Mouse (Mus musculus): Measurements from ENCODE around the gene Pno1. TPM values are rescaled to one million over a fixed set of nuclear protein-coding genes. Genes with fewer than 3 reads are reported as not detected.

Pno1 gene
- polyA plus RNA-seq, 1 experiment from 2014 or later, result 38.8 TPM

GRCm38 (mm10) chr11:17170938-17171729, 40.2 kb downstream of the Pno1 start:
- no peak overlapping the region for H3K27ac ChIP-seq
- ATAC-seq (replicated peaks), result no peak
- no peak overlapping the region for H3K4me3 ChIP-seq
- 0 out of 2 replicates have a peak, but pooled peaks cover 3% of the 10 kb centered on the region for H3K36me3 ChIP-seq (replicated peaks)
- no peak overlapping the region for H3K4me2 ChIP-seq
- H3K9me3 ChIP-seq, result no peaks in the 10 kb centered on the region
- H3K9ac ChIP-seq, result no peak overlapping the region
- no peaks in the 10 kb centered on the region for H3K27me3 ChIP-seq (replicated peaks)
- H3K4me1 ChIP-seq, result peaks cover 10% of the 10 kb centered on the region; the same call in 1 of the 2 replicates
- 91% methylated on average over 1 of the region's 1 CpGs for WGBS

- Histone ChIP-seq H3K9me3 (no peaks in the 10 kb centered on the region), H3K4me3 (no peak overlapping the region), H3K27ac (no peak overlapping the region), H3K27me3 (replicated peaks) (no peaks in the 10 kb centered on the region), H3K4me2 (no peak overlapping the region), H3K9ac (no peak overlapping the region), H3K36me3 (replicated peaks) (0 out of 2 replicates have a peak, but pooled peaks cover 3% of the 10 kb centered on the region), H3K4me1 (peaks cover 14% of the 10 kb centered on the region)
- no peak for ATAC-seq (replicated peaks)
- WGBS, result 88% methylated on average over 2 of the region's 2 CpGs
These were observed 42.1 kb downstream of the Pno1 start for GRCm38 (mm10) chr11:17169262-17169661.

- Histone ChIP-seq H3K27ac (no peak overlapping the region), H3K9ac (no peak overlapping the region), H3K9me3 (no peaks in the 10 kb centered on the region), H3K36me3 (replicated peaks) (no peaks in the 10 kb centered on the region), H3K4me1 (peaks cover 37% of the 10 kb centered on the region), H3K4me2 (no peak overlapping the region), H3K4me3 (no peak overlapping the region), H3K27me3 (replicated peaks) (no peaks in the 10 kb centered on the region)
- 85% methylated on average over 7 of the region's 7 CpGs for WGBS
- ATAC-seq (replicated peaks), result no peak
These were observed 44.7 kb downstream of the Pno1 start for GRCm38 (mm10) chr11:17166627-17167026.

GRCm38 (mm10) chr11:17163956-17164355, 47.4 kb downstream of the Pno1 start:
- H3K4me1 ChIP-seq, result peaks cover 45% of the 10 kb centered on the region
- no peaks in the 10 kb centered on the region for H3K9me3 ChIP-seq
- no peak overlapping the region for H3K4me2 ChIP-seq
- no peak overlapping the region for H3K27ac ChIP-seq
- WGBS, result 65% methylated on average over 1 of the region's 1 CpGs
- H3K9ac ChIP-seq, result no peak overlapping the region
- H3K27me3 ChIP-seq (replicated peaks), result no peaks in the 10 kb centered on the region
- no peaks in the 10 kb centered on the region for H3K36me3 ChIP-seq (replicated peaks)
- no peak overlapping the region for H3K4me3 ChIP-seq
- ATAC-seq (replicated peaks), result no peak

- Histone ChIP-seq H3K27ac (peak overlapping the region; percentile 96), H3K4me3 (peak overlapping the region; percentile 100), H3K27me3 (replicated peaks) (no peaks in the 10 kb centered on the region), H3K36me3 (replicated peaks) (no peaks in the 10 kb centered on the region), H3K4me2 (peak overlapping the region; percentile 68), H3K4me1 (peaks cover 40% of the 10 kb centered on the region), H3K9me3 (no peaks in the 10 kb centered on the region), H3K9ac (peak overlapping the region; percentile 99)
- whole genome bisulfite sequencing, result 2% methylated on average over 12 of the region's 12 CpGs
- 0 out of 2 replicates have a peak, but pooled peaks have one; percentile 15 for ATAC-seq (replicated peaks)
These were observed 51.1 kb downstream of the Pno1 start for GRCm38 (mm10) chr11:17160242-17160641.

GRCm38 (mm10) chr11:17159738-17160241, 51.6 kb downstream of the Pno1 start:
- Histone ChIP-seq H3K36me3 (replicated peaks) (no peaks in the 10 kb centered on the region), H3K27ac (peak overlapping the region; percentile 96), H3K4me1 (peaks cover 40% of the 10 kb centered on the region), H3K4me3 (peak overlapping the region; percentile 100), H3K9me3 (no peaks in the 10 kb centered on the region), H3K4me2 (peak overlapping the region; percentile 68), H3K27me3 (replicated peaks) (no peaks in the 10 kb centered on the region), H3K9ac (peak overlapping the region; percentile 99)
- WGBS, result under 1% methylated on average over 39 of the region's 46 CpGs
- peak; percentile 31 for ATAC-seq (replicated peaks)

GRCm38 (mm10) chr11:17158858-17159737, 52.3 kb downstream of the Pno1 start, which contains the start of gene Ppp3r1:
TSS of gene Ppp3r1 (plus strand) at chr11:17159263.
- peak; percentile 98 for ATAC-seq (replicated peaks)
- no peaks in the 10 kb centered on the region for H3K9me3 ChIP-seq
- peak within 1 kb of the TSS; percentile 99 for H3K9ac ChIP-seq
- under 1% methylated on average over 84 of the region's 89 CpGs for WGBS
- H3K27ac ChIP-seq, result peak within 1 kb of the TSS; percentile 96
- no peaks in the 10 kb centered on the region for H3K36me3 ChIP-seq (replicated peaks)
- no peaks in the 10 kb centered on the region for H3K27me3 ChIP-seq (replicated peaks)
- H3K4me1 ChIP-seq, result peaks cover 37% of the 10 kb centered on the region
- peak within 1 kb of the TSS; percentile 100 for H3K4me3 ChIP-seq
- peak within 1 kb of the TSS; percentile 68 for H3K4me2 ChIP-seq

Other genes with a start within 250 kb of the Pno1 start
- gene Cnrip1, start 160.0 kb downstream of the Pno1 start, polyA plus RNA-seq (2015; fragmentation: Nextera tagmentation; extraction: Ambion mirVana), result 162 and 170 TPM in 2 replicates
- gene Plek, start 159.2 kb downstream of the Pno1 start, polyA plus RNA-seq (2015; fragmentation: Nextera tagmentation; extraction: Ambion mirVana), result 4.0 and 4.1 TPM in 2 replicates
- 195 and 200 TPM in 2 replicates for gene Ppp3r1, start 52.3 kb downstream of the Pno1 start, polyA plus RNA-seq (2015; fragmentation: Nextera tagmentation; extraction: Ambion mirVana)
- 19.3 and 20.0 TPM in 2 replicates for gene Wdr92, start 29.5 kb downstream of the Pno1 start, polyA plus RNA-seq (2015; fragmentation: Nextera tagmentation; extraction: Ambion mirVana)
- gene C1d, start 46.0 kb upstream of the Pno1 start, polyA plus RNA-seq (2015; fragmentation: Nextera tagmentation; extraction: Ambion mirVana), result 143 and 148 TPM in 2 replicates